Mouse (Mus musculus) cerebellum, adult 2 months (tissue): ENCODE results near the gene Pdzd8.

ENCODE experiments used
- CTCF ChIP-seq: fragments of 200-500 bp; IDR thresholded peaks from 2 replicates; pipeline ENCODE4 v1.5.1; 2011; ENCODE audit warnings: low read depth, mild to moderate bottlenecking, control low read depth, low read length, moderate library complexity, borderline replicate concordance; ENCODE audit not compliant: insufficient read depth
- POLR2A ChIP-seq: fragments of 200-500 bp; IDR thresholded peaks from 2 replicates; pipeline ENCODE4 v1.6.1; 2011; ENCODE audit warnings: low read length, control low read depth, borderline replicate concordance; ENCODE audit not compliant: insufficient read depth

- TF ChIP-seq CTCF (peak; percentile 42; the same call in 1 of the 2 replicates), POLR2A (no peak)
Measured at GRCm38 (mm10) chr19:59387178-59387577, 41.6 kb upstream of the Pdzd8 start.
